Mouse (Mus musculus) cerebellum, adult 2 months (tissue): ENCODE measurements at regions not wholly inside any gene's neighbourhood (a gene's known extent, or its start where the extent isn't known, plus 50 kb on each side); places are given as distances from the start of the nearest gene placed in this dataset.

ENCODE experiments used
- CTCF ChIP-seq: fragments of 200-500 bp; IDR thresholded peaks from 2 replicates; pipeline ENCODE4 v1.5.1; 2011; ENCODE audit warnings: low read depth, mild to moderate bottlenecking, control low read depth, low read length, moderate library complexity, borderline replicate concordance; ENCODE audit not compliant: insufficient read depth
- POLR2A ChIP-seq: fragments of 200-500 bp; IDR thresholded peaks from 2 replicates; pipeline ENCODE4 v1.6.1; 2011; ENCODE audit warnings: low read length, control low read depth, borderline replicate concordance; ENCODE audit not compliant: insufficient read depth

DNA sequence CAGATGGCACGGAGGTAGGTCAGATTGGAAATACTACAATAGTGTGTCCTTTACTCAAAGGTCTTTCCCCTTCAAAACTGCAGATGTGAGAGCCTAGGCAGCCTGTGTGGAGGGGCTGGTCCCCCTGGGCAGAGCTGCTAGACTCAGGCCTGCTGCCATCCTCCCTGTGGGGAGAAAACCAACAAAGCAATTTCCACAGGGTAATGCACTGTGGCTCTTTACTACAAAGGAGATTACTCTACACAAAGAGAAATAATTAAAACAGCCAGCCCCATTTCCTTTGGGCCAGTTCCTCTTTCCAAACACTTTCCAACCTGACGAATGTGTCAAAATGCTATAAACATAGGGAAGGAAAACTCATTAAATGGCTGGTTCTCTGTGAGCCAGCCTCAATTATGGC lies 250.0 kb upstream of the Trpc7 start:
- TF ChIP-seq CTCF (no peak), POLR2A (no peak)
